ENCODE assay signal across 8 mouse cellular contexts in genomic region chr9:117163143-117163542, GRCm38 (mm10).
DNase-seq lines count a peak whose midpoint lies in the region; ATAC-seq lines count a peak whose summit lies in the region.

No protein-coding gene starts in this region.

- peak overlapping the region; percentile 10; the same call in 1 of the 2 replicates for H3K4me2 ChIP-seq in midbrain, embryonic 12.5 days (replicated peaks)

- H3K27me3 ChIP-seq in embryonic facial prominence, embryonic 10.5 days (replicated peaks; ENCODE audit: low read depth, poor library complexity, severe bottlenecking), result no peaks in the 10 kb centered on the region
- no peaks in the 10 kb centered on the region for H3K27me3 ChIP-seq in midbrain, embryonic 12.5 days

- ATAC-seq in midbrain, embryonic 12.5 days (ENCODE audit: low FRiP score, low read depth), result peak; percentile 79

- H3K9ac ChIP-seq in midbrain, embryonic 12.5 days (replicated peaks), result no peak overlapping the region

- DNase-seq in kidney, postnatal 10 days, result peak; percentile 45
- no peak for DNase-seq in kidney, adult 18-20 months
- DNase-seq in embryonic facial prominence, embryonic 10.5 days (ENCODE audit: low spot score), result peak; percentile 45
- peak; percentile 46 to 65 for DNase-seq in heart, postnatal 14 days
- DNase-seq in thymus, postnatal 14 days, result no peak
- DNase-seq in thymus, postnatal 0 days (ENCODE audit: low spot score), result no peak
- DNase-seq in ovary, postnatal 14 days (ENCODE audit: low spot score), result no peak

- H3K9me3 ChIP-seq in embryonic facial prominence, embryonic 10.5 days, result no peaks in the 10 kb centered on the region
- no peaks in the 10 kb centered on the region for H3K9me3 ChIP-seq in midbrain, embryonic 12.5 days

- intact Hi-C loops in heart, postnatal 14 days (cut with DNase I), result no loop called here

- no peak overlapping the region for H3K4me3 ChIP-seq in embryonic facial prominence, embryonic 10.5 days
- H3K4me3 ChIP-seq in midbrain, embryonic 12.5 days, result no peak overlapping the region

- no peaks in the 10 kb centered on the region for H3K36me3 ChIP-seq in embryonic facial prominence, embryonic 10.5 days (replicated peaks)
- no peaks in the 10 kb centered on the region for H3K36me3 ChIP-seq in midbrain, embryonic 12.5 days

- WGBS in embryonic facial prominence, embryonic 10.5 days, result 25% methylated on average over 6 of the region's 6 CpGs
- 8% methylated on average over 6 of the region's 6 CpGs for WGBS in midbrain, embryonic 12.5 days

- peak overlapping the region; percentile 52 for H3K27ac ChIP-seq in embryonic facial prominence, embryonic 10.5 days (replicated peaks)
- H3K27ac ChIP-seq in midbrain, embryonic 12.5 days (replicated peaks), result no peak overlapping the region

- peaks cover 26% of the 10 kb centered on the region for H3K4me1 ChIP-seq in embryonic facial prominence, embryonic 10.5 days
- peaks cover 9% of the 10 kb centered on the region for H3K4me1 ChIP-seq in midbrain, embryonic 12.5 days

Comparison
In these comparisons a context has a peak if more than half of its experiments do, and no peak if none do; other contexts are left out.
1. DNase-seq: peak in kidney, postnatal 10 days (single experiment), embryonic facial prominence, embryonic 10.5 days (single experiment) and heart, postnatal 14 days (2 of 2); none in kidney, adult 18-20 months (single experiment), thymus, postnatal 14 days (single experiment), thymus, postnatal 0 days (single experiment) and ovary, postnatal 14 days (single experiment).